ENCODE assay signal across 16 mouse cellular contexts in the genomic region with DNA sequence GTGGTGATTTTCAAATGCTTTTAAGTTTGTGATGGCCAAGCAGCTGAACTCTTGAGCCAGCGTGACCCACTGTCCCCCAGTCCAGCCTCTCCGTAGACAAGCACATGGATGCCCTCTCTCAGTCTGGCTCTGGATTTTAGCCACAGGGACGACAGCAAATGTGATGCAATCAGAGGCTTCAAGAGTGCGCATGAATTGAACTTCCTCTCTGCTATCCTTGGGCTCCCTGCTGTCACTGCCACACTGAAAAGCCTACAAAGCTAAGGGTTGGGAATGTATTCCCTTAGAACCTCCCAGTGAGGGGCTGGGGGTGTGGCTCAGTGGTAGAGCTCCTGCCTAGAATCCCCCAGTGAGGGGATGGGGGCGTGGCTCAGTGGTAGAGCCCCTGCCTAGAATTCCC. TPM values are rescaled to one million over a fixed set of nuclear protein-coding genes. Genes with fewer than 3 reads are reported as not detected.
"Had no signal": no experiment of that assay in that cellular context is flagged by ENCODE, and none has a peak within 500 bp of the region (broad histone marks: within the 10 kb centered on the region; RNA-seq: fewer than 3 reads in every experiment).

No protein-coding gene starts in this region.

- DNase-seq: liver, embryonic 13.5 days; lung, adult 18-20 months; retina, postnatal 1 day; spleen, adult 18-20 months; thymus, adult 2 months; thymus, postnatal 25 days had no signal

- H3K9ac ChIP-seq: limb, embryonic 15.5 days; liver, embryonic 13.5 days; neural tube, embryonic 13.5 days had no signal

- H3K9me3 ChIP-seq: limb, embryonic 15.5 days; liver, embryonic 13.5 days; megakaryocyte, embryonic 14.5 days; neural tube, embryonic 13.5 days had no signal

- H3K27me3 ChIP-seq: liver, embryonic 13.5 days had no signal

- H3K4me2 ChIP-seq: limb, embryonic 15.5 days; liver, embryonic 13.5 days; midbrain, embryonic 11.5 days; neural tube, embryonic 13.5 days had no signal

- H3K4me3 ChIP-seq: left cerebral cortex, adult 2 months; limb, embryonic 15.5 days; liver, embryonic 13.5 days; megakaryocyte, embryonic 14.5 days; neural tube, embryonic 13.5 days had no signal

- H3K27ac ChIP-seq: left cerebral cortex, adult 2 months; limb, embryonic 15.5 days; liver, embryonic 13.5 days; neural tube, embryonic 13.5 days had no signal

RNA-seq across cellular contexts. Expression of gene Pinlyp, which starts 7.2 kb away (rescaled TPM):
- total RNA-seq: layer of hippocampus, postnatal 25 days; left cerebral cortex, adult 2 months; left cerebral cortex, postnatal 14 days; monocyte, adult 5-6 weeks had no signal
- polyA plus RNA-seq: large intestine, adult 2 months; liver, embryonic 13.5 days; midbrain, embryonic 11.5 days; neural tube, embryonic 13.5 days had no signal

RNA-seq across cellular contexts. Expression of gene AC161166.1, which starts 26.4 kb away (rescaled TPM):
- total RNA-seq: layer of hippocampus, postnatal 25 days; left cerebral cortex, adult 2 months; left cerebral cortex, postnatal 14 days; monocyte, adult 5-6 weeks had no signal
- polyA plus RNA-seq: large intestine, adult 2 months; liver, embryonic 13.5 days; urinary bladder, adult 2 months had no signal
